Mouse (Mus musculus): ENCODE measurements around the gene Slc12a3. TPM values are rescaled to one million over a fixed set of nuclear protein-coding genes. Genes with fewer than 3 reads are reported as not detected.

Gene Slc12a3
- total and polyA plus RNA-seq, 3 experiments: 0.17 TPM; not detected in 2

GRCm38 (mm10) chr8:94384166-94384565 lies 55.2 kb downstream of the Slc12a3 start:
- in situ Hi-C loops (cut with MboI; ENCODE audit: low pct_ligation_motif_present, low pct_unique_long_range_greater_than_20kb, low sequenced_read_pairs): no loop called here
- H3K27ac ChIP-seq (ENCODE audit: insufficient read depth, low read depth): no peak overlapping the region
- no peak overlapping the region for H3K4me2 ChIP-seq (ENCODE audit: insufficient read depth, low read depth, poor library complexity, severe bottlenecking)
- H3K27me3 ChIP-seq (replicated peaks): no peaks in the 10 kb centered on the region
- H3K79me2 ChIP-seq (replicated peaks; ENCODE audit: control insufficient read depth, extremely low read depth, insufficient read depth, poor library complexity, severe bottlenecking): peaks cover 28% of the 10 kb centered on the region
- no peak overlapping the region for H3K9ac ChIP-seq (ENCODE audit: insufficient read depth, low read depth)
- no peak overlapping the region for H3K4me3 ChIP-seq (replicated peaks in 1 of 3; ENCODE audit: low read depth in 2 of 3, low read length in 2 of 3, poor library complexity in 1 of 3)
- peaks cover 0 to 9% of the 10 kb centered on the region in 2 experiments for H3K36me3 ChIP-seq (replicated peaks in 1 of 2; ENCODE audit: control insufficient read depth in 1 of 2, insufficient read depth in 1 of 2, low read length in 1 of 2)
- DNase-seq (ENCODE audit: extremely low read depth): no peak
- peaks cover 3 to 22% of the 10 kb centered on the region in 2 experiments; a peak in 3 of 4 replicates for H3K4me1 ChIP-seq (ENCODE audit: control insufficient read depth in 1 of 2, insufficient read depth in 2 of 2)
- TF ChIP-seq HCFC1 (IDR thresholded peaks at IDR 0.05; ENCODE audit: low read depth, low read length) (no peak), USF1 (IDR thresholded peaks at IDR 0.05; ENCODE audit: low read depth, low read length) (no peak)
- dilution Hi-C loops (cut with MboI; ENCODE audit: extremely low pct_ligation_motif_present, extremely low pct_unique_long_range_greater_than_20kb, low sequenced_read_pairs): no loop called here
- peaks cover 6% of the 10 kb centered on the region for H3K9me3 ChIP-seq (replicated peaks; ENCODE audit: low read length)

- TF ChIP-seq E2F4 (IDR thresholded peaks at IDR 0.05; ENCODE audit: insufficient replicate concordance, low read depth, low read length): no peak
- 0 out of 2 replicates have a peak, but pooled peaks have one; percentile 28 for TF ChIP-seq CHD1 (IDR thresholded peaks at IDR 0.05; ENCODE audit: low read depth, low read length)
- no peaks in the 10 kb centered on the region for H3K27me3 ChIP-seq (replicated peaks)
- peak overlapping the region; percentile 56 for H3K27ac ChIP-seq (ENCODE audit: insufficient read depth, low read depth)
- peak overlapping the region; percentile 74 for H3K9ac ChIP-seq (ENCODE audit: insufficient read depth, low read depth)
- peak overlapping the region; percentile 52 to 71 (median 54) for H3K4me3 ChIP-seq (replicated peaks in 1 of 3; ENCODE audit: low read depth in 2 of 3, low read length in 2 of 3, poor library complexity in 1 of 3)
- dilution Hi-C loops (cut with MboI; ENCODE audit: extremely low pct_ligation_motif_present, extremely low pct_unique_long_range_greater_than_20kb, low sequenced_read_pairs): no loop called here
- in situ Hi-C loops (cut with MboI; ENCODE audit: low pct_ligation_motif_present, low pct_unique_long_range_greater_than_20kb, low sequenced_read_pairs): no loop called here
- H3K9me3 ChIP-seq (replicated peaks; ENCODE audit: low read length): peaks cover 6% of the 10 kb centered on the region
- H3K4me1 ChIP-seq (ENCODE audit: control insufficient read depth in 1 of 2, insufficient read depth in 2 of 2): peaks cover 7 to 34% of the 10 kb centered on the region in 2 experiments
- peak overlapping the region; percentile 59 for H3K4me2 ChIP-seq (ENCODE audit: insufficient read depth, low read depth, poor library complexity, severe bottlenecking)
- H3K79me2 ChIP-seq (replicated peaks; ENCODE audit: control insufficient read depth, extremely low read depth, insufficient read depth, poor library complexity, severe bottlenecking): peaks cover 42% of the 10 kb centered on the region
- no peak for DNase-seq (ENCODE audit: extremely low read depth)
- peaks cover 14 to 24% of the 10 kb centered on the region in 2 experiments for H3K36me3 ChIP-seq (replicated peaks in 1 of 2; ENCODE audit: control insufficient read depth in 1 of 2, insufficient read depth in 1 of 2, low read length in 1 of 2)
These were observed 56.7 kb downstream of the Slc12a3 start for GRCm38 (mm10) chr8:94385506-94386213.

- in situ Hi-C loops (cut with MboI; ENCODE audit: low pct_ligation_motif_present, low pct_unique_long_range_greater_than_20kb, low sequenced_read_pairs): no loop called here
- peak within 1 kb of the TSS; percentile 59 for H3K4me2 ChIP-seq (ENCODE audit: insufficient read depth, low read depth, poor library complexity, severe bottlenecking)
- dilution Hi-C loops (cut with MboI; ENCODE audit: extremely low pct_ligation_motif_present, extremely low pct_unique_long_range_greater_than_20kb, low sequenced_read_pairs): no loop called here
- peaks cover 47% of the 10 kb centered on the region for H3K79me2 ChIP-seq (replicated peaks; ENCODE audit: control insufficient read depth, extremely low read depth, insufficient read depth, poor library complexity, severe bottlenecking)
- no peaks in the 10 kb centered on the region for H3K27me3 ChIP-seq (replicated peaks)
- H3K4me1 ChIP-seq (ENCODE audit: control insufficient read depth in 1 of 2, insufficient read depth in 2 of 2): peaks cover 9 to 41% of the 10 kb centered on the region in 2 experiments
- H3K36me3 ChIP-seq (replicated peaks in 1 of 2; ENCODE audit: control insufficient read depth in 1 of 2, insufficient read depth in 1 of 2, low read length in 1 of 2): peaks cover 22 to 32% of the 10 kb centered on the region in 2 experiments
- H3K4me3 ChIP-seq (replicated peaks in 1 of 3; ENCODE audit: low read depth in 2 of 3, low read length in 2 of 3, poor library complexity in 1 of 3): peak within 1 kb of the TSS; percentile 71 to 97 (median 92)
- H3K27ac ChIP-seq (ENCODE audit: insufficient read depth, low read depth): peak within 1 kb of the TSS; percentile 87
- H3K9ac ChIP-seq (ENCODE audit: insufficient read depth, low read depth): peak within 1 kb of the TSS; percentile 95
- DNase-seq (ENCODE audit: extremely low read depth): peak; percentile 96
- H3K9me3 ChIP-seq (replicated peaks; ENCODE audit: low read length): peaks cover 6% of the 10 kb centered on the region
- TF ChIP-seq JUND (conservative IDR thresholded peaks at IDR 0.05; ENCODE audit: low read depth, low read length) (no peak), GABPA (IDR thresholded peaks at IDR 0.05; ENCODE audit: insufficient replicate concordance, low read depth, low read length) (no peak; the same call in 1 of the 2 replicates), MAFK (IDR thresholded peaks at IDR 0.05; ENCODE audit: insufficient replicate concordance, low read length) (no peak), MAZ (IDR thresholded peaks at IDR 0.05; ENCODE audit: low read depth, low read length) (peak; percentile 77), RAD21 (IDR thresholded peaks at IDR 0.05; ENCODE audit: low read depth, low read length) (no peak), MEF2A (IDR thresholded peaks at IDR 0.05; ENCODE audit: borderline replicate concordance, low read depth, low read length) (no peak; the same call in 1 of the 2 replicates), MAX (IDR thresholded peaks at IDR 0.05; ENCODE audit: low read length) (peak; percentile 90), MYC (IDR thresholded peaks at IDR 0.05; ENCODE audit: low read depth, low read length) (peak; percentile 87; the same call in 1 of the 2 replicates), ETS1 (conservative IDR thresholded peaks at IDR 0.05; ENCODE audit: low read depth, low read length) (peak; percentile 52), CHD1 (IDR thresholded peaks at IDR 0.05; ENCODE audit: low read depth, low read length) (0 out of 2 replicates have a peak, but pooled peaks have one; percentile 19), PAX5 (IDR thresholded peaks at IDR 0.05; ENCODE audit: low read length) (no peak), POLR2A (IDR thresholded peaks at IDR 0.05; ENCODE audit: low read depth, low read length) (peak; percentile 99), CHD2 (IDR thresholded peaks at IDR 0.05; ENCODE audit: low read length) (peak; percentile 92), MXI1 (IDR thresholded peaks at IDR 0.05; ENCODE audit: low read depth, low read length) (peak; percentile 92), RCOR1 (conservative IDR thresholded peaks at IDR 0.05; ENCODE audit: low read depth, low read length) (0 out of 2 replicates have a peak, but pooled peaks have one; percentile 46), SIN3A (IDR thresholded peaks at IDR 0.05; ENCODE audit: low read length) (0 out of 2 replicates have a peak, but pooled peaks have one; percentile 76), BHLHE40 (IDR thresholded peaks at IDR 0.05; ENCODE audit: low read depth, low read length) (peak; percentile 72), USF2 (conservative IDR thresholded peaks at IDR 0.05; ENCODE audit: low read depth, low read length) (no peak; the same call in 1 of the 2 replicates), ZKSCAN1 (IDR thresholded peaks at IDR 0.05; ENCODE audit: borderline replicate concordance, low read depth, low read length) (no peak)
These were observed 57.4 kb downstream of the Slc12a3 start, which contains the start of gene Herpud1 for GRCm38 (mm10) chr8:94386214-94387026. Gene Herpud1 (plus strand): TSS chr8:94386438.

Measured in CH12.LX (cell line).